Mouse (Mus musculus) kidney, adult 2 months (tissue): ENCODE data around the gene Pik3r3. TPM values are rescaled to one million over a fixed set of nuclear protein-coding genes. Genes with fewer than 3 reads are reported as not detected.
"Not testable (repeated sequence)": the region's sequence is repeated elsewhere in the genome, so short reads cannot be mapped to it uniquely, and the experiment has no call there.

Source experiments
- DNase-seq: peaks from one replicate; pipeline ENCODE4 v3.0.0; 2021
- H3K27ac ChIP-seq: fragments of 200-500 bp; 2 replicates; pipeline ENCODE4 v1.5.1; 2012; ENCODE audit warnings: low read depth, low read length, control low read depth, inconsistent platforms; ENCODE audit not compliant: insufficient read depth
- H3K27me3 ChIP-seq: fragments of 200-500 bp; replicated peaks from 2 replicates; pipeline ENCODE4 v1.6.1; 2012; ENCODE audit warnings: mild to moderate bottlenecking, moderate library complexity, low read length, inconsistent platforms; ENCODE audit not compliant: control insufficient read depth, insufficient read depth
- H3K36me3 ChIP-seq: fragments of 200-500 bp; 2 replicates; pipeline ENCODE4 v1.6.1; 2012; ENCODE audit warnings: mild to moderate bottlenecking, moderate library complexity, low read length, inconsistent platforms; ENCODE audit not compliant: control insufficient read depth, insufficient read depth
- H3K4me1 ChIP-seq: fragments of 200-500 bp; 2 replicates; pipeline ENCODE4 v1.6.1; 2011; ENCODE audit warnings: low read length; ENCODE audit not compliant: control insufficient read depth, insufficient read depth
- H3K4me3 ChIP-seq: fragments of 200-500 bp; 2 replicates; pipeline ENCODE4 v1.5.1; 2011; ENCODE audit warnings: mild to moderate bottlenecking, low read depth, low read length, control low read depth; ENCODE audit not compliant: insufficient read depth
- CTCF ChIP-seq: fragments of 200-500 bp; conservative IDR thresholded peaks from 2 replicates; pipeline ENCODE4 v1.5.1; 2011; ENCODE audit warnings: low read depth, mild to moderate bottlenecking, control low read depth, low read length, moderate library complexity, mixed read lengths; ENCODE audit not compliant: insufficient read depth, insufficient read length
- POLR2A ChIP-seq: fragments of 200-500 bp; IDR thresholded peaks from one replicate; pipeline ENCODE4 v1.6.1; 2011; ENCODE audit warnings: low read depth, low read length, control low read depth
- WGBS: fragments of 180-500 bp; shearing (Covaris S2); methylation state at CpG from one replicate; pipeline ENCODE4 v1.1.7; 2018; 5-methylcytosine and 5-hydroxymethylcytosine counted together
- polyA plus RNA-seq: library from polyadenylated mRNA; depleted of rRNA; stranded (reverse); fragments of >200 nt; gene quantifications from 2 replicates; pipeline ENCODE4 v1.2.3, GENCODE M21; 2012

Gene Pik3r3
- polyA plus RNA-seq, 1 experiment: 14.6 TPM

- no peak overlapping the region for H3K4me3 ChIP-seq
- no peaks in the 10 kb centered on the region for H3K4me1 ChIP-seq
- no peak for TF ChIP-seq POLR2A
- TF ChIP-seq CTCF: no peak
- H3K27me3 ChIP-seq: no peaks in the 10 kb centered on the region
- no peaks in the 10 kb centered on the region for H3K36me3 ChIP-seq
- 89% methylated on average over 1 of the region's 1 CpGs for WGBS
- no peak overlapping the region for H3K27ac ChIP-seq
- DNase-seq: no peak
Measured at GRCm38 (mm10) chr4:116219056-116219455, 2.4 kb upstream of the Pik3r3 start.

DNA sequence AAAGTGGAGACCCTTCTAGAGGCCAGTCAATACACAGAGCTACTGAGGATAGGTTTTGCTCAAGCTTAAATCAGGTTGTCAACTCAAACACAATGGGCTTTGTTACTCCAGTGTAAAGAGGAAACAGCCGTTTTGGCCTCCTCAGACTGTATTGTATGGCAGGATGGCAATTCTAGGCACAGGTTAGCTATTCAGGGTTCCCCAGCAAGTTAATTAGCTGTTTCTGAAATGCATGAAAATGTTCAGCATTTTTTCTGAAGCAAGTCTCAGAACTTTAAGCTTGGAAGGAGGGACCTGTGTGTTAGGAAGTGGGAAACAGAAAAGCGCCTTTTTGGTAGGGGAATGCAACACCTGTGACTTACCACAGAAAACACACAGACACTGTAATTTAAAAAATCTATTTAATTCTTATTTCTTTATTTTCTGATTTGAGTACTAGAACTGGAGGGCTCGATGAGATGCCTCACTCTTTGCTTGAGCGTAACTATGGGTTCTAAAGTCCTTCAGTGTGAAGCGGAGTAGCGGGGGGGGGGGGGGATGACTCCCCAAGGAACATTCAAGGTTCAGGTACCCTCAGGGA, 1.3 kb upstream of the Pik3r3 start:
- Histone ChIP-seq H3K36me3 (no peaks in the 10 kb centered on the region), H3K4me1 (no peaks in the 10 kb centered on the region), H3K4me3 (peak overlapping the region; percentile 82), H3K27ac (peak overlapping the region; percentile 69), H3K27me3 (no peaks in the 10 kb centered on the region)
- 17% methylated on average over 6 of the region's 6 CpGs for WGBS
- DNase-seq: peak; percentile 54
- no peak for TF ChIP-seq CTCF

DNA sequence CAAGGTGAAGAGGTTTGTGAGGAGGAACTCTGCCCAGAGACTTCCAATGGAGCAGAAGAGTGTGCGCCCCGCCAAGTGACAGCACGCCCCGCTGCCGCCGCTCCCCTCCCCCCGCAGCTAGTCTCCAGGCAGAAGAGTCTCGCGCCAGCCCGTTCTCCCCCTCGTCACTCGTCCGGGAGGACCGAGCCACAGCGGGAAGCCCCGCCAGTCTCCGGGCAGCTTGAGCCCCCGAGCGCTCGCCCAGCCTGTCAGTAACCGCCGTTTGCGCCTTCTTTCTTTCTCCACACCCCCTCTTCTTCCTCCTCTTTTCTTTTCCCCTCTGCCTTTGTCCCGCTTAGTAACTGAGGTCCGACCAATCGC, 658 bp upstream of the Pik3r3 start:
- Histone ChIP-seq H3K4me1 (no peaks in the 10 kb centered on the region), H3K36me3 (no peaks in the 10 kb centered on the region), H3K4me3 (peak overlapping the region; percentile 82), H3K27ac (peak overlapping the region; percentile 96), H3K27me3 (no peaks in the 10 kb centered on the region)
- 2% methylated on average over 24 of the region's 26 CpGs for WGBS
- no peak for DNase-seq
- no peak for TF ChIP-seq POLR2A
- TF ChIP-seq CTCF: no peak

DNA sequence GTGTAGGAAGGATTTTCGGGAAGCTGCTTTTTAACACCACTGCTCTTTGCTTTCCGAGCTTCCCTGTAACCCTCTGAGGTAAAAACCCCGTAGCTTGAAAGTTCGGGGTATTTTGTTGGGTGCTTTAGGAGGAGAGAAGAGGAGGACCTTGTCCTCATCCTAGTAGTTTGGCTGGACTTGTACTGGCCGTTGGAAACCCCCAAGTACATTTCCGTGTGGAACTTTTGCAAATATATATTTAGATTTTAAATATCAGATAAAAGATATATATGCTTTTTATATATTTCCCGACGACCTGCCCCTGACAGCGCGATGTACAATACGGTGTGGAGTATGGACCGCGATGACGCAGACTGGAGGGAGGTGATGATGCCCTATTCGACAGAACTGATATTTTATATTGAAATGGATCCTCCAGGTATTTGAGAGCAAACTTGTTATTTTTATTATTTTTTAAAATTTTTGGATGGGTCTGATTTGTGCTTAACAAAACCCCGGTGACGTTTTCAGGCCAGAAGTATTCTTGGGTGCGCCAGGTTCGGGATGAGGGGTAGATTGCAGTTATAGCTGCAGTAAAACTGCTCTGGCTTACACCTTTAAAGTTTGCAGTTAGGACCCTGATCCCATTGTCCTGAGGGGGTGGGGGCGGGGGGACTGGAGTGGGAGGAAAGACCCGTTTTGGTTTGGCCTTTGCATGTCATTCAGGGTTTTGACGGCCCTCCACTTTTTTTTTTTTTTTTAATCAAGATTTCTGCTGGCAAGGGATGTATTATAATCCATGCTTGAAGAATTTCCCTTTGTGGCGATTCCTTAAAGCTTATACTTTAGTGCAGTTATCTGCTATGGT, 801 bp downstream of the Pik3r3 start:
- TF ChIP-seq CTCF (no peak), POLR2A (no peak)
- peak; percentile 34 for DNase-seq
- 3% methylated on average over 23 of the region's 23 CpGs for WGBS
- H3K27ac ChIP-seq: peak overlapping the region; percentile 78
- no peaks in the 10 kb centered on the region for H3K4me1 ChIP-seq
- no peaks in the 10 kb centered on the region for H3K27me3 ChIP-seq
- H3K36me3 ChIP-seq: no peaks in the 10 kb centered on the region
- peak overlapping the region; percentile 64 for H3K4me3 ChIP-seq

DNA sequence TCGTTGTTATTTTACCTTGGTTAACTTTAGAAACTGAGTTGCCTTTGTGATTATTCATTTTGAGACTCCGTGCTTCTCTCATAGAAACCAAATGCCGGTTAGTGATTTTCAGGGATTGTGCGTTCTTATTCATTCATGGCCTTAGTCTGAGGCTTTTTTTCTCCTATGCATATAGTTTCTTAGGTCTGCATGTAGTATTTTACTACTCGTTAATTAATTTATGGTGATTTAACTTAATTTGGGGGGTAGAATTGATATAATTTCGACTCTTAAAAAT, 1.4 kb downstream of the Pik3r3 start:
- H3K4me1 ChIP-seq: no peaks in the 10 kb centered on the region
- no peaks in the 10 kb centered on the region for H3K36me3 ChIP-seq
- peak; percentile 9 for DNase-seq
- H3K4me3 ChIP-seq: peak overlapping the region; percentile 64; the same call in 1 of the 2 replicates
- H3K27ac ChIP-seq: no peak overlapping the region
- no peaks in the 10 kb centered on the region for H3K27me3 ChIP-seq
- TF ChIP-seq POLR2A (no peak), CTCF (no peak)
- 24% methylated on average over 6 of the region's 6 CpGs for WGBS

GRCm38 (mm10) chr4:116243377-116243776, 22.0 kb downstream of the Pik3r3 start:
- DNase-seq: no peak
- 80% methylated on average over 3 of the region's 3 CpGs for WGBS

DNA sequence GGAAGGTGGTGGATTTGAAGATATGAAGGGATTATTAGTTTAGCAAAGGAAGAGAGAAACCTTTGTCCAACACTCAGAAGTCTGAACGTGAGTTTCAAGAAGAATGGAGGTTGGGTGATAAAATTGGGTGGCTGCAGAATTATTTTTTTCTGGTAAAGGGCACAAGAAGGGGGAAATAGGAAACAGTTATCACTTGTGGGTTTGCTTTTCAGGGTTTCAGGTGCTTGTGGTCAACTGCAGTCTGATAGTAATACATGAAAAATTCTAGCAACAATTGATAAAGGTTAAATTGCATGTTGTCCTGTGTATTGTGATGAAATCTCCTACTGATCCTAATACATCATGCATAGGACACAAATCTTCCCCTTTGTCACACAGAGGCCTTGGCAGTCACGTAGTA, 22.8 kb downstream of the Pik3r3 start:
- 76% methylated on average over 2 of the region's 2 CpGs for WGBS
- TF ChIP-seq CTCF: no peak
- TF ChIP-seq POLR2A: no peak
- DNase-seq: no peak
- Histone ChIP-seq H3K27ac (no peak overlapping the region), H3K36me3 (no peaks in the 10 kb centered on the region), H3K4me3 (no peak overlapping the region), H3K4me1 (no peaks in the 10 kb centered on the region), H3K27me3 (no peaks in the 10 kb centered on the region)

More at GRCm38 (mm10) chr4:116243377-116243776, 22.0 kb downstream of the Pik3r3 start:
- Histone ChIP-seq H3K27me3 (no peaks in the 10 kb centered on the region), H3K4me1 (no peaks in the 10 kb centered on the region), H3K27ac (no peak overlapping the region), H3K4me3 (no peak overlapping the region), H3K36me3 (no peaks in the 10 kb centered on the region)
- TF ChIP-seq POLR2A (no peak), CTCF (no peak)

- H3K27ac ChIP-seq, H3K27me3 ChIP-seq, H3K4me1 ChIP-seq, H3K36me3 ChIP-seq, H3K4me3 ChIP-seq: not testable (repeated sequence)
- TF ChIP-seq CTCF: peak; percentile 57
- whole genome bisulfite sequencing: 58% methylated on average over 3 of the region's 3 CpGs
- DNase-seq: peak; percentile 49
Measured at GRCm38 (mm10) chr4:116245926-116246325, 24.5 kb downstream of the Pik3r3 start.
